Mouse (Mus musculus) urinary bladder, postnatal 36 days (tissue): ENCODE measurements around the gene Vmn1r117.
"Not testable (repeated sequence)": the region's sequence is repeated elsewhere in the genome, so short reads cannot be mapped to it uniquely, and the experiment has no call there.

Experiments
- DNase-seq, 2 experiments: peaks; one replicate each; pipeline ENCODE4 v3.0.0; 2022; ENCODE audit warnings: low spot score in 2 of 2, mixed read lengths in 1 of 2

The Vmn1r117 gene

GRCm38 (mm10) chr7:20884021-20884420 is at the start of gene Vmn1r117:
Gene Vmn1r117, minus strand, starts transcription at chr7:20884121.
- DNase-seq, result not testable (repeated sequence)

DNA sequence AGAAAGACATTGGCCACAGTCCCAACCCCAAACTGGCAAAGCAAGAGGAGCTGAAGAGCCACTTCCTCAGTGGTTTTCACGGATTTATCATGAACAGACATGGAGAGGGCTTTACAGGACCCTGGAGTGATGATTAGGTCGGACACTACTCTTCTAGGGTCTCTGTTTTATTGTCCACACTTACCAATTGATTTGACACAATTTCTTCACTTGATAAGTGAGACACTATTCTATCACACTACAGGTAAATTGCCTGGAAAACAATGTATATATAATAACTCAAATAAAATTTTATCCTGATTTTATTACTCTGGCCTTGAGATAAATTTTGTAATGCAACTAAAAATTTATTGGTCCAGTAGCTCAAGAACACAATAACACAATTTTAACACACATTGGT is 28.3 kb upstream of the Vmn1r117 start, which contains the start of gene Vmn1r118:
Vmn1r118 (minus strand) TSS at position 101 of the 400 bp plus-strand sequence.
- not testable (repeated sequence) for DNase-seq

GRCm38 (mm10) chr7:20871956-20872355 is 12.0 kb downstream of the Vmn1r117 start, which contains the start of gene Vmn1r116:
Gene Vmn1r116, plus strand, starts transcription at chr7:20872256.
- DNase-seq, result not testable (repeated sequence)

GRCm38 (mm10) chr7:20844885-20845284 is 39.0 kb downstream of the Vmn1r117 start, which contains the start of gene Vmn1r115:
Gene Vmn1r115, minus strand, starts transcription at chr7:20844985.
- DNase-seq, result not testable (repeated sequence)
